Mouse (Mus musculus) neutrophil, adult 83 days (primary cell): Measurements from ENCODE around the gene Gm13762. TPM values are rescaled to one million over a fixed set of nuclear protein-coding genes. Genes with fewer than 3 reads are reported as not detected.

ENCODE experiments used
- total RNA-seq, 2 experiments: library from RNA; stranded (reverse); gene quantifications; one replicate each; pipeline ENCODE4 v1.2.4; 2023

The Gm13762 gene
- not detected for total RNA-seq

DNA sequence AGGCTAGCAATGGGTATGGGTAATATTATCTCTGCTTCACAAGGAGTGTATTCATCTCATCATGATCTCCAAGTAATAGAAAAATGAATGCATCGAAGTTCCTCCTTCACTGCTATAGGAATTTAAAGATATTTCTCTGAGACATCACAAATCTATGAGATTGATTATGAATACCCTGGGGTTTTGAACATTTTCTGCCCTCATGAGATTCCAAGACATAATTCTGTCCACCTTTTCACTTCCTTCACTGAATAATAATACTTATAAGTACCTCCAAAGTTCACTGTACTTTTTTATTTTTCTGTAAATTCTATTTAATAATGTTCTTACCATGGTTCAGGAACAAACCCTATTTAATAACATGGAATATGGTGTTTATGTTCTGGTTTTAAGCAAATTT, at the start of gene Gm13762:
TSS of gene Gm13762 (minus strand) at position 101 of the 400 bp plus-strand sequence.

DNA sequence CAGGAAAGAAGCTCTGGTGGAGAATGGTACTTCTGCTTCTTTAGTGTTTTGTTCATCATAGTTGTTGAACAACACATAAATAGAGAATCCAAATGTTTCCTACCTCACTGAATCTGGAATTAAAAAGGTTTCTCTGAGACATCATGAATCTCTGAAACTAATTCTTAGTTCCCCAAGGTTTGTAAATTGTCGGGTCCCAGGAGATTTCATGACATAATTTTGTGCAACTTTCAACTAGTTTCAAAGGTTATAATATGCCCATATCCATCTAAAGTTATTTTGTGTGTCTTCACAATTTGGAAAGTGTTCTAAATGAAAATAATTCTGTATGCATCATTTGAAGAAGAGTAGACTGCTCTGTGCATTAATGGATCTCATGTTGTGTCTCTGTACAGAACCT, 38.2 kb upstream of the Gm13762 start, which contains the start of gene Olfr1216:
TSS of gene Olfr1216 (minus strand) at position 101 of the 400 bp plus-strand sequence.

DNA sequence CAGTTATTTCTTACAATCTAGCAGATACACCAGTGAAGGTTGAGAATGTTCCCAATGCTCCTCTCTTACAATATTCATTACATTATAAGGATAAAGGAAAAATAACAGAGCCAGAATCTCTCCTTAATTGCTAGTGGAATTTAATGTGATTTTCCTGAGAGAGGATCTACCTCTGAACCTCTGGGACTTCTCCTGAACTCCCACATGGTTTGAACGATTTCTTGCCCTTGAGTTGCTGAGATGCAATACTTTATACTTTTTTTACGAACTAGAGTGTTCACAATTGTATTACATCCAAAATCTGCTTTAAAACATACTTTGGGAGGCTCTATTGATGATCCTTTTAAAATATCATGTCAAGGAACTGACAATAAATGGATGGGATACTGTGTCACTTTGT, 26.8 kb upstream of the Gm13762 start, which contains the start of gene Olfr1215:
TSS of gene Olfr1215 (minus strand) at position 101 of the 400 bp plus-strand sequence.

DNA sequence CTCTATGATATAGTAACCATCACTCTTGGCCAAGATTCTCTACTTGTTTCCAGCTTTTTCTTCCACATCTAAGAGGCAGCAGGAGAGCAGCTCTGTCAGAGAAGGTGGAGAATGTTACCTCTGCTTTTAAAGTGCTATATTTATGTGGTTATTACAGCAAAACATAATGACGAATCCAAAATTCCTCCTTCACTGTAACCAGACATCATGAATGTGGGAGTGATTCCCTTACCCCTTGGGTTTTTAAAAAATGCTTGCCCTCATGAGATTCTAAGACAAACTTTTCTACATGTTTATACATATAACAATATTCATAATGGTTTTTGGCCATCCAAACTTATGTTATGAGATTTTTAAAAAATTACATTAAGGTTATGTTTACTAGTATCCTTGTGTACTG, 12.5 kb upstream of the Gm13762 start, which contains the start of gene Olfr1214:
TSS of gene Olfr1214 (minus strand) at position 101 of the 400 bp plus-strand sequence.

DNA sequence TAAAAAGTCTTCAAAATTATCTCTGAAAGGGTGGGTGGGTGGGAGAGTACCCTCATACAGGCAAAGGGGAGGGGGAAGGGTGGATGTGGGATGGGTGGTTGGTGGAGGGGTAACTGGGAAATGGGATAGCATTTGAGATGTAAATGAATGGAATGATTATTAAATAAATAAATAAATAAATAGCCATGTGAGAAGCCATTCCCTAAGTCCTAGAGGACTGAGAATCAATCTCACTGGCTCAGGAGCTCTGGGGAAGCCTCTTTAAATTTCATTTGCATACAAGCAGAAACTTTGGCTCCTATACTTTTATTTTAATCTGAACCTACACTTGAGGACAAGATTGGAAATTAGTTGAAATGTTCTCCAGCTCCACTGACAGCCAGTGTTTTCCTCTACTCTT, 26.4 kb downstream of the Gm13762 start, which contains the start of gene Olfr1212:
TSS of gene Olfr1212 (plus strand) at position 301 of the 400 bp plus-strand sequence.

DNA sequence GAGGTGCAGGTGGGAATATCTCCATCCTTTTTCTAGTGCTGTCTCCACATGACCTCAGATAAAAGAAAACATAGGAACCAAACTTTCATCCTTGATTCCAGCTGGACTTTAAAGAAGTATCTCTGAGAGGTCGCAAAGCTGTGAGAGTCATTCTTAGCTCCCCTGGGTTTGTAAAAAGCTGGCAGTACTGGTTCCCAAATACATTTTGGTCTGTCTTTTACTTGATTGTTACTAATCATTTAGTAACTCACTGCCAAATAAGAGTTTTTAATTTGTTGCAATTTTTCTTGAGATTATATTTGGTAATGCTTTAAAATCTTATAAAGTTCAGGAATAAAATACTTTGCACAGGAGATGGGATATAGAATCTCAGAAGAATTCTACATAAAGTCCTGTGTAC, 42.1 kb downstream of the Gm13762 start, which contains the start of gene Olfr1211:
TSS of gene Olfr1211 (minus strand) at position 101 of the 400 bp plus-strand sequence.

Other genes with a start within 250 kb of the Gm13762 start
- gene Olfr1197, start 247.9 kb downstream of the Gm13762 start, total RNA-seq: not detected
- gene Olfr1198, start 228.9 kb downstream of the Gm13762 start, total RNA-seq: not detected
- gene Olfr1199, start 219.8 kb downstream of the Gm13762 start, total RNA-seq: not detected
- not detected for gene Olfr1200, start 209.8 kb downstream of the Gm13762 start, total RNA-seq
- gene Olfr1201, start 187.2 kb downstream of the Gm13762 start, total RNA-seq: not detected
- not detected for gene Olfr1202, start 165.8 kb downstream of the Gm13762 start, total RNA-seq
- not detected for gene Olfr1205, start 150.5 kb downstream of the Gm13762 start, total RNA-seq
- gene Olfr1204, start 131.0 kb downstream of the Gm13762 start, total RNA-seq: not detected
- not detected for gene Olfr1206, start 117.0 kb downstream of the Gm13762 start, total RNA-seq
- not detected for gene Olfr1208, start 78.0 kb downstream of the Gm13762 start, total RNA-seq
- gene Olfr1209, start 65.1 kb downstream of the Gm13762 start, total RNA-seq: not detected
- gene Olfr1211, start 42.2 kb downstream of the Gm13762 start, total RNA-seq: not detected
- not detected for gene Olfr1212, start 26.3 kb downstream of the Gm13762 start, total RNA-seq
- gene Olfr1214, start 12.4 kb upstream of the Gm13762 start, total RNA-seq: not detected
- not detected for gene Olfr1215, start 26.7 kb upstream of the Gm13762 start, total RNA-seq
- not detected for gene Olfr1216, start 38.1 kb upstream of the Gm13762 start, total RNA-seq
- not detected for gene Olfr1217, start 51.8 kb upstream of the Gm13762 start, total RNA-seq
- not detected for gene Olfr1218, start 80.9 kb upstream of the Gm13762 start, total RNA-seq
- gene Olfr1219, start 103.2 kb upstream of the Gm13762 start, total RNA-seq: not detected
- not detected for gene Olfr1220, start 126.6 kb upstream of the Gm13762 start, total RNA-seq
- not detected for gene Olfr1221, start 137.0 kb upstream of the Gm13762 start, total RNA-seq
- not detected for gene Olfr1222, start 152.8 kb upstream of the Gm13762 start, total RNA-seq
- not detected for gene Olfr1223, start 171.3 kb upstream of the Gm13762 start, total RNA-seq
- gene Olfr1224-ps1, start 183.8 kb upstream of the Gm13762 start, total RNA-seq: not detected
- gene Olfr1225, start 194.4 kb upstream of the Gm13762 start, total RNA-seq: not detected
- not detected for gene Olfr1226, start 219.8 kb upstream of the Gm13762 start, total RNA-seq